Comparison of ENCODE assay signal across 26 mouse cellular contexts in the genomic region with DNA sequence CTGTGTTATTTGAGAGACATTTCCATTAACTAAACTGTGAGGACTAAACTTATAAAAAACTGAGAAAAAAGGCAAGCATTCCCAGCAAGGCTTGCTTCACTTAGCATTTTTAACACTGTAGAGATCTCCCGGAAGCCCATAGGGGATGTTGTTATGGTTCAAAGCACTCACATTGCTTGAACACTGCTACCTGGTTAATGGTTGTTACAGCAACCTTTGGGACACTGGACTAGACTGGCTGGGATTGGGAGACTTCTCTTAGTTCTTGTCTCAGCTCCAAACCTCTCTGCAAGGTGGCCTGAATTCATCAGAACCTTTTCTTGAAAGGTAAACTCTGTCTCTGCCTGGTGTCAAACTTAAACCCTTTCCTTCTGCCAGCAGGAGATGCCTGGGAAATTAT.
DNase-seq lines count a peak whose midpoint lies in the region; ATAC-seq and TF ChIP-seq lines count a peak whose summit lies in the region.
"Had no signal": no experiment of that assay in that cellular context is flagged by ENCODE, and none has a peak within 500 bp of the region (broad histone marks: within the 10 kb centered on the region; RNA-seq: fewer than 3 reads in every experiment).

No protein-coding gene starts in this region.

- no peak for TF ChIP-seq POLR2A in kidney, adult 2 months (IDR thresholded peaks at IDR 0.05; ENCODE audit: low read depth, low read length)

- no peaks in the 10 kb centered on the region for H3K27me3 ChIP-seq in kidney, embryonic 15.5 days
- H3K27me3 ChIP-seq in kidney, adult 2 months (replicated peaks; ENCODE audit: control insufficient read depth, insufficient read depth, low read length) = no peaks in the 10 kb centered on the region
- no peaks in the 10 kb centered on the region for H3K27me3 ChIP-seq in Patski
- H3K27me3 ChIP-seq: CH12.LX; embryonic facial prominence, embryonic 13.5 days; embryonic facial prominence, embryonic 15.5 days; forebrain, embryonic 12.5 days had no signal

- H3K9me3 ChIP-seq in kidney, embryonic 15.5 days (replicated peaks) = peaks cover 11% of the 10 kb centered on the region; the same call in 1 of the 2 replicates
- H3K9me3 ChIP-seq: embryonic facial prominence, embryonic 13.5 days; embryonic facial prominence, embryonic 15.5 days; forebrain, embryonic 12.5 days had no signal

- H3K4me3 ChIP-seq in kidney, embryonic 15.5 days (replicated peaks) = no peak overlapping the region
- no peak overlapping the region for H3K4me3 ChIP-seq in kidney, adult 2 months (ENCODE audit: insufficient read depth, low read depth, low read length)
- H3K4me3 ChIP-seq: embryonic facial prominence, embryonic 13.5 days; embryonic facial prominence, embryonic 15.5 days; erythroblast, embryonic 14.5 days; forebrain, embryonic 10.5 days; forebrain, embryonic 12.5 days had no signal

- CTCF ChIA-PET in Patski (lab: Charles Lee) = interaction anchor here (0.8 to 1.4 kb wide), 2 partner anchors 11 to 92 kb away, joined by 3 read pairs; no protein-coding TSS in a partner anchor

- in situ Hi-C loops in Patski (cut with MboI; ENCODE audit: low pct_unique_long_range_greater_than_20kb) = no loop called here

- no peaks in the 10 kb centered on the region for H3K36me3 ChIP-seq in kidney, embryonic 15.5 days
- H3K36me3 ChIP-seq in kidney, adult 2 months (ENCODE audit: control insufficient read depth, insufficient read depth, low read length) = no peaks in the 10 kb centered on the region
- H3K36me3 ChIP-seq: embryonic facial prominence, embryonic 13.5 days; embryonic facial prominence, embryonic 15.5 days; forebrain, embryonic 10.5 days; forebrain, embryonic 12.5 days; G1E had no signal

- H3K9ac ChIP-seq in kidney, embryonic 15.5 days = no peak overlapping the region
- H3K9ac ChIP-seq: embryonic facial prominence, embryonic 13.5 days; embryonic facial prominence, embryonic 15.5 days; forebrain, embryonic 12.5 days had no signal

- WGBS in kidney, embryonic 15.5 days = 74% methylated on average over 1 of the region's 1 CpGs
- WGBS in kidney, adult 2 months = 32% methylated on average over 1 of the region's 1 CpGs

- ATAC-seq in kidney, embryonic 15.5 days (replicated peaks; ENCODE audit: low FRiP score) = no peak
- ATAC-seq in Patski = no peak
- ATAC-seq: CD4-positive, CD25-positive, alpha-beta regulatory T cell, adult 4 months; forebrain, embryonic 14.5 days had no signal

- POLR2A ChIA-PET in Patski (lab: Charles Lee) = interaction anchor here (0.9 kb wide), 1 partner anchor 14 kb away, joined by 3 read pairs; no protein-coding TSS in a partner anchor

- TF ChIP-seq CTCF in kidney, adult 2 months (conservative IDR thresholded peaks at IDR 0.05; ENCODE audit: insufficient read depth, insufficient read length, low read depth, low read length) = no peak
- no peak for TF ChIP-seq CTCF in Patski (IDR thresholded peaks at IDR 0.05)

- no peak overlapping the region for H3K27ac ChIP-seq in kidney, embryonic 15.5 days
- H3K27ac ChIP-seq in kidney, adult 2 months (ENCODE audit: insufficient read depth, low read depth, low read length) = no peak overlapping the region
- H3K27ac ChIP-seq: embryonic facial prominence, embryonic 13.5 days; embryonic facial prominence, embryonic 15.5 days; forebrain, embryonic 10.5 days; forebrain, embryonic 12.5 days had no signal

- H3K4me1 ChIP-seq in kidney, embryonic 15.5 days = no peaks in the 10 kb centered on the region
- peaks cover 8% of the 10 kb centered on the region for H3K4me1 ChIP-seq in kidney, adult 2 months (ENCODE audit: control insufficient read depth, insufficient read depth, low read length)
- H3K4me1 ChIP-seq: embryonic facial prominence, embryonic 13.5 days; embryonic facial prominence, embryonic 15.5 days; forebrain, embryonic 10.5 days; forebrain, embryonic 12.5 days had no signal

- peak; percentile 28 for DNase-seq in kidney, adult 11 months
- peak; percentile 69 for DNase-seq in kidney, adult 2 months
- no peak for DNase-seq in kidney, postnatal 4 days
- DNase-seq in kidney, adult 9 months = peak; percentile 72
- DNase-seq in kidney, postnatal 10 days = no peak
- peak; percentile 20 for DNase-seq in Patski (ENCODE audit: low read depth, low spot score)
- DNase-seq: adrenal gland, postnatal 10 days; adrenal gland, postnatal 25 days; B cell, adult 2 months; cerebellum, adult 11 months; cerebellum, adult 18-20 months; cerebellum, adult 8-10 months; cerebellum, adult 9-11 months; cerebellum, postnatal 14 days; cerebellum, postnatal 36 days; embryo, embryonic 11 days had no signal

- H3K4me2 ChIP-seq in kidney, embryonic 15.5 days = no peak overlapping the region
- H3K4me2 ChIP-seq: embryonic facial prominence, embryonic 13.5 days; embryonic facial prominence, embryonic 15.5 days; forebrain, embryonic 12.5 days had no signal

Comparison
In these comparisons a context has a peak if more than half of its experiments do, and no peak if none do; other contexts are left out.
1. DNase-seq: peak in kidney, adult 11 months (single experiment), kidney, adult 2 months (single experiment), kidney, adult 9 months (single experiment) and Patski (single experiment); none in kidney, postnatal 4 days (0 of 2) and kidney, postnatal 10 days (single experiment).